Mouse (Mus musculus) hindbrain, postnatal 0 days (tissue): Measurements from ENCODE around the gene Trmu. TPM values are rescaled to one million over a fixed set of nuclear protein-coding genes. Genes with fewer than 3 reads are reported as not detected.

Experiments used
- ATAC-seq: fragments of 200-750 bp; cut with Nextera tagmentation; 2 replicates; pipeline ENCODE4 v1.8.0; 2017; ENCODE audit warnings: mild to moderate bottlenecking, moderate TSS enrichment, moderate library complexity
- DNase-seq: peaks from one replicate; pipeline ENCODE4 v3.0.0-alpha.2; 2015; ENCODE audit warnings: low spot score
- H3K27ac ChIP-seq: fragments of 300-500 bp; sonication (generic); 2 replicates; pipeline ENCODE4 v1.5.1; 2014; ENCODE audit warnings: mild to moderate bottlenecking
- H3K27me3 ChIP-seq: fragments of 300-500 bp; sonication (generic); 2 replicates; pipeline ENCODE4 v1.6.1; 2014; ENCODE audit warnings: low read length, mixed read lengths; ENCODE audit not compliant: insufficient read depth
- H3K36me3 ChIP-seq: fragments of 300-500 bp; sonication (generic); 2 replicates; pipeline ENCODE4 v1.6.1; 2014; ENCODE audit warnings: low read length, mixed read lengths; ENCODE audit not compliant: insufficient read depth
- H3K4me1 ChIP-seq: fragments of 300-500 bp; sonication (generic); 2 replicates; pipeline ENCODE4 v1.6.1; 2014; ENCODE audit warnings: antibody characterized with exemption, low read length, mixed read lengths; ENCODE audit not compliant: insufficient read depth
- H3K4me2 ChIP-seq: fragments of 300-500 bp; sonication (generic); 2 replicates; pipeline ENCODE4 v1.6.1; 2014; ENCODE audit warnings: low read depth, mild to moderate bottlenecking, low read length, moderate library complexity, mixed read lengths
- H3K4me3 ChIP-seq: fragments of 300-500 bp; sonication (generic); 2 replicates; pipeline ENCODE4 v1.5.1; 2014; ENCODE audit warnings: low read length
- H3K9ac ChIP-seq: fragments of 300-500 bp; sonication (generic); replicated peaks from 2 replicates; pipeline ENCODE4 v1.6.1; 2014; ENCODE audit warnings: mild to moderate bottlenecking, low read length, moderate library complexity, mixed read lengths
- H3K9me3 ChIP-seq: fragments of 300-500 bp; sonication (generic); 2 replicates; pipeline ENCODE4 v1.6.1; 2016; ENCODE audit warnings: low read length, mixed read lengths
- CTCF ChIP-seq: IDR thresholded peaks from 2 replicates; pipeline ENCODE4 v1.5.1; 2016; ENCODE audit warnings: antibody characterized with exemption, control low read depth, low read depth
- WGBS: fragments of 180-500 bp; shearing (Covaris S2); extraction: QIAGEN DNeasy Blood & Tissue Kit; methylation state at CpG from one replicate; pipeline ENCODE4 v1.1.7; 2014; 5-methylcytosine and 5-hydroxymethylcytosine counted together
- polyA plus RNA-seq: library from polyadenylated mRNA; unstranded; fragments of >200 nt; fragmentation: Nextera tagmentation; extraction: Ambion mirVana; gene quantifications from 2 replicates; pipeline ENCODE4 v1.2.1, GENCODE M21; 2015
- total RNA-seq: library from RNA; depleted of rRNA; stranded (reverse); fragments of >200 nt; gene quantifications from 2 replicates; pipeline ENCODE4 v1.2.3, GENCODE M21; 2014; rRNA removed

Gene Trmu
- total RNA-seq (21.6 and 30.4 TPM in 2 replicates), polyA plus RNA-seq (35.1 and 39.5 TPM in 2 replicates)

GRCm38 (mm10) chr15:85878848-85879497 lies at the start of gene Trmu:
Gene Trmu, plus strand, starts transcription at chr15:85879312.
- H3K9me3 ChIP-seq, result no peaks in the 10 kb centered on the region
- H3K4me1 ChIP-seq, result peaks cover 14% of the 10 kb centered on the region; the same call in 1 of the 2 replicates
- ATAC-seq (peak; percentile 97), DNase-seq (peak; percentile 97)
- H3K4me2 ChIP-seq, result peak within 1 kb of the TSS; percentile 89
- H3K4me3 ChIP-seq, result peak within 1 kb of the TSS; percentile 61
- TF ChIP-seq CTCF, result peak; percentile 77
- H3K27ac ChIP-seq, result peak within 1 kb of the TSS; percentile 93
- peaks cover 16% of the 10 kb centered on the region for H3K36me3 ChIP-seq
- peak within 1 kb of the TSS; percentile 78 for H3K9ac ChIP-seq
- WGBS, result under 1% methylated on average over 48 of the region's 50 CpGs
- no peaks in the 10 kb centered on the region for H3K27me3 ChIP-seq

GRCm38 (mm10) chr15:85829470-85829869 lies 49.6 kb upstream of the Trmu start:
- Histone ChIP-seq H3K36me3 (no peaks in the 10 kb centered on the region), H3K4me2 (no peak overlapping the region), H3K27ac (no peak overlapping the region), H3K4me3 (no peak overlapping the region), H3K9ac (no peak overlapping the region), H3K27me3 (no peaks in the 10 kb centered on the region), H3K9me3 (no peaks in the 10 kb centered on the region), H3K4me1 (peaks cover 7% of the 10 kb centered on the region; the same call in 1 of the 2 replicates)
- TF ChIP-seq CTCF, result no peak
- ATAC-seq (no peak), DNase-seq (no peak)
- 71% methylated on average over 5 of the region's 5 CpGs for WGBS

DNA sequence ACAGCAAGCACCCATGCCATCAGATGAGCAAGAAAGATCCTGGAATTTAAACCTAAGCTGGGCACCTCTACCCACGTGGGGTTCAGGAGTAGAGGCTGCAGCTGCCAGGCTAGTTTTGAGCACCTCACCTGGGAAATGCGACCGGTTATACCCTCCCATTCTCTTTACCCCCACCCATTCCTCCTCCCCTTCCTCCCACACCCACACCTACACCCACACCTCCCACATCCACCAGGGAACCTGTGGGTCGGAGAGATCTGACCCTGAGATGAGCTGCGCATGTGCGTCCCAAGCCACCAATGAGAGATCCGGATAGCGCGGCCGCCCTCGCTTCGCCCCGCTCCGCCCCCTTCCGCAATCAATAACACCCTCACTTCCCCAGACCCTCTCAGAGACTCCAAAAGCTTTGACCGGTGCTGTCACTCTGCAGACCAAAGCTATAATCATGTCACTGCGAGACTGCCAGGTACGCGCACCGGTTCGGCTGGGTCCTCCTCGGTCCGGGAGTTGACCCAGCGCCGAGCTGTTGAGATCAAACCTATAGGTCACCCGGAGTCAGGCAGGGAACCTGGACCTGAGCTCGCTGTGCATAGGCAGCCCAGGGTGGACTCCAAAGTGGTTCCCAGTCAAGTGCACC lies 47.0 kb upstream of the Trmu start, which contains the start of gene Ttc38:
Gene Ttc38, plus strand, starts transcription at position 353 of the 637 bp plus-strand sequence.
- no peaks in the 10 kb centered on the region for H3K9me3 ChIP-seq
- ATAC-seq, result peak; percentile 94
- H3K9ac ChIP-seq, result peak within 1 kb of the TSS; percentile 45
- TF ChIP-seq CTCF, result peak; percentile 25
- peak; percentile 83 for DNase-seq
- H3K27me3 ChIP-seq, result no peaks in the 10 kb centered on the region
- no peaks in the 10 kb centered on the region for H3K36me3 ChIP-seq
- H3K27ac ChIP-seq, result no peak within 1 kb of the TSS
- peak within 1 kb of the TSS; percentile 76 for H3K4me2 ChIP-seq
- WGBS, result 2% methylated on average over 25 of the region's 27 CpGs
- peak within 1 kb of the TSS; percentile 44 for H3K4me3 ChIP-seq
- peaks cover 7% of the 10 kb centered on the region; the same call in 1 of the 2 replicates for H3K4me1 ChIP-seq

DNA sequence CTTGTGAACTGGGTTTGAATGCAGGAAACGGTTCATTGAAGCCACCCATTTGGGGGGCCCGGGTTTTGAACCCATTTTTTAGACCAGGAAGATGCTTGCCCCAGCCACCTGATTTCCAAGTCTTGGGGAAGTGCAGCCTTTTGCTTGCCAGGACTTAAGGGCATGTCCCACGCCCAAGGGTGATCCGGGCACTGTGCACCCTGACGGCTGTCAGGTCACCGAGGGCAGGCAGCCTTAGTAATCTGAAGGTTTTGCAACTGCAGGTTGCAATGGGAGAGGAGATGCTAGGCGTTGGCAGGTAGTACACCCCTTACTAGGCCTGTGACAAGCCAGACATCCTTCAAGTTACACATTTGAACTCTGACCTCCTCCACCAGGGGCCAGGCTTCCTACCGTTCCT lies 46.5 kb upstream of the Trmu start:
- Histone ChIP-seq H3K9ac (peak overlapping the region; percentile 45), H3K27ac (no peak overlapping the region), H3K4me1 (peaks cover 7% of the 10 kb centered on the region; the same call in 1 of the 2 replicates), H3K4me3 (peak overlapping the region; percentile 44), H3K4me2 (peak overlapping the region; percentile 76), H3K27me3 (no peaks in the 10 kb centered on the region), H3K36me3 (no peaks in the 10 kb centered on the region), H3K9me3 (no peaks in the 10 kb centered on the region)
- DNase-seq (no peak), ATAC-seq (no peak)
- TF ChIP-seq CTCF, result no peak
- WGBS, result 58% methylated on average over 8 of the region's 8 CpGs

- H3K9me3 ChIP-seq, result no peaks in the 10 kb centered on the region
- H3K9ac ChIP-seq, result no peak overlapping the region
- 65% methylated on average over 3 of the region's 3 CpGs for WGBS
- peak; percentile 30 for TF ChIP-seq CTCF
- no peak for DNase-seq
- H3K36me3 ChIP-seq, result no peaks in the 10 kb centered on the region
- no peak overlapping the region for H3K4me2 ChIP-seq
- no peak overlapping the region for H3K27ac ChIP-seq
- peaks cover 7% of the 10 kb centered on the region; the same call in 1 of the 2 replicates for H3K4me1 ChIP-seq
- H3K4me3 ChIP-seq, result no peak overlapping the region
- H3K27me3 ChIP-seq, result no peaks in the 10 kb centered on the region
- ATAC-seq, result no peak
Observed at GRCm38 (mm10) chr15:85835335-85835734, 43.8 kb upstream of the Trmu start.

- Histone ChIP-seq H3K4me3 (no peak overlapping the region), H3K36me3 (no peaks in the 10 kb centered on the region), H3K9ac (no peak overlapping the region), H3K27ac (no peak overlapping the region), H3K4me1 (peaks cover 2% of the 10 kb centered on the region; the same call in 1 of the 2 replicates), H3K9me3 (no peaks in the 10 kb centered on the region), H3K4me2 (no peak overlapping the region), H3K27me3 (no peaks in the 10 kb centered on the region)
- WGBS, result 92% methylated on average over 5 of the region's 5 CpGs
- ATAC-seq, result no peak
- TF ChIP-seq CTCF, result no peak
- DNase-seq, result no peak
Observed at GRCm38 (mm10) chr15:85836887-85837286, 42.2 kb upstream of the Trmu start.
